Mouse (Mus musculus) testis, adult 2 months (tissue): ENCODE measurements around the gene Aqp9.

Source experiments
- CTCF ChIP-seq: fragments of 200-500 bp; IDR thresholded peaks from 2 replicates; pipeline ENCODE4 v1.5.1; 2012; ENCODE audit warnings: low read depth, mild to moderate bottlenecking, inconsistent platforms, low read length, moderate library complexity; ENCODE audit not compliant: control insufficient read depth, insufficient read depth, insufficient replicate concordance
- POLR2A ChIP-seq: fragments of 200-500 bp; IDR thresholded peaks from 2 replicates; pipeline ENCODE4 v1.6.1; 2012; ENCODE audit warnings: low read depth, mild to moderate bottlenecking, inconsistent platforms, low read length, moderate library complexity; ENCODE audit not compliant: control insufficient read depth

DNA sequence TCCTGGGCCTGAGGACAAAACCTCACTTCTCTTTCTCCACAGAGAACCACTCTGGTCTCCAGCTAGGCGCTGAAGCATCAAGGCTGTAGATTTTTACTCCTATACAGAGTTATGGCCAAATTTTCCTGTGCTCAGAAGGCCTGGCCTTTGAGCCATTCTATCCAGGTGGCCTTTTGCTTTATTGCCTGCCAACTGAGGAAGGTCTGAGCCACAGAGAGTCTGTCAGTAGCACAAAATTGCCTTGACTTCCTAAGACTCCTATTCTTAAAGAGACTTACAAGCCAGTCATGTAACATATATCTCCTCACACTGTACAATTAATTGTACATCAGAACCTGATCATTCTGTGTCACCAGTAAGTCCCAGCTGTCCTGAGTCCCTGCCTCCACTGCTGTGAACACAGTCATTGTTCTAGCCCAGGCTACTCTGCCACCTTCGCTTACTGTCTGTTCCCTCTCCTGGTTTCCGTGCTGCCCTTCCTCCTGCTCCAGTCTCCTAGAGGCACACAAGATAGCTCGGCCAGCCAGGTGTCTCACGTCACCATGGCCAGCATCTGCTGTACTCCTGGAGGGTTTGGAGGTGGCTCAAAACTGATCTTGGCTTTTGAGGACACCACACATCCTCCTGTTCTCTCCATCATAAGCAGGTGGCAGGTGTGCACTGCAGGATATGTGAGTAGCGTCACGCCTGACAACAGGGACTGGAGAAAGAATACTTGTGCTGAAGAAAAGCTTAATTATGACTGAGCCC is 96.7 kb downstream of the Aqp9 start:
- TF ChIP-seq CTCF (no peak), POLR2A (no peak)
